Mouse (Mus musculus) cortical plate, adult 2 months (tissue): ENCODE data around the gene Trim5.
"Not testable (repeated sequence)": the region's sequence is repeated elsewhere in the genome, so short reads cannot be mapped to it uniquely, and the experiment has no call there.

Experiments used
- CTCF ChIP-seq: fragments of 200-500 bp; IDR thresholded peaks from 2 replicates; pipeline ENCODE4 v1.5.1; 2011; ENCODE audit warnings: mild to moderate bottlenecking, control low read depth, low read length; ENCODE audit not compliant: insufficient read depth; ENCODE audit errors: extremely low read depth
- POLR2A ChIP-seq: fragments of 200-500 bp; IDR thresholded peaks from 2 replicates; pipeline ENCODE4 v1.6.1; 2011; ENCODE audit warnings: mild to moderate bottlenecking, low read length, control low read depth; ENCODE audit not compliant: insufficient read depth; ENCODE audit errors: extremely low read depth

DNA sequence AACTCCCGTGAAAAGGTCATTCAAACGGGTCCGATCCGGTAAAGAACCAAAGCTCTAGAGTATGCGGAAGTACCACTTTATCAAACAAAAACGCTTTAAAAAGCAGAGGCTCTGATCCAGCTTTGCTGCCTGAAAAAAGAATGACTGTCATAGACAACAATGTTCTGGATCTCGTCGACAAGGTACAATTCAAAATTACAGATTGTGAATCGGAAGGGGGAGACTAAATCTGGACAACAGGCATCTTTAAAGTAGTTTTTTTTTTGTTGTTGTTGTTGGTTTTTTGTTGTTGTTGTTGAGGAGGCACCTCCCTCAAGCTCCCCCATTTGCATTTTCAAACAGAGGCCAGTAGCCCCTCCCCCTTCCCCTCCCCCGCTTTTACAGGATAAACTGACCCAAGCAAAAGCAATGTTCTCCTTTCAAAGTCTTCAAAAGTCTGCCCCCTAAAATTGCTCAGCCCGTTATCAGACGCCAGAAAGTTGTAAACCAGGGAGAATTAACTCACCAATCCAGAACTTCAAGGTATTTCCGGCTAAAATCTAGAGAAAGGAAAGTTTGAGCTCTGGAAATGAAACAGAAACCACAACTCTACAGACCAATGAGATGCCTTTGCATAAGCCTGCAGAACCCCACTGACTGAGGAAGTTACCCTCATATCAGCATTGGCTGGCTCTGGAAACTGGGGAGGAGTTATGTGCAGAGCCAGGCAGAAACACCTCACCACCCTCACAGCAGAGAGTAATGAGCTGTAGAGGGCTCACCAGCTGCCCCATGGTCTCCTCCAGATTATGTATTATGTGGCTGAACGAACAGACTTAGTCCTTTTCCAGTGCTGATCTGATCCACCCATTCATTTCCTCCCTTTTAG lies at the start of gene Trim5:
- not testable (repeated sequence) for TF ChIP-seq CTCF, POLR2A
